Mouse (Mus musculus) kidney, adult 2 months (tissue): ENCODE measurements at regions not wholly inside any gene's neighbourhood (a gene's known extent, or its start where the extent isn't known, plus 50 kb on each side); places are given as distances from the start of the nearest gene placed in this dataset.

Experiments
- DNase-seq: peaks from one replicate; pipeline ENCODE4 v3.0.0; 2021
- H3K27ac ChIP-seq: fragments of 200-500 bp; 2 replicates; pipeline ENCODE4 v1.5.1; 2012; ENCODE audit warnings: low read depth, low read length, control low read depth, inconsistent platforms; ENCODE audit not compliant: insufficient read depth
- H3K27me3 ChIP-seq: fragments of 200-500 bp; replicated peaks from 2 replicates; pipeline ENCODE4 v1.6.1; 2012; ENCODE audit warnings: mild to moderate bottlenecking, moderate library complexity, low read length, inconsistent platforms; ENCODE audit not compliant: control insufficient read depth, insufficient read depth
- H3K36me3 ChIP-seq: fragments of 200-500 bp; 2 replicates; pipeline ENCODE4 v1.6.1; 2012; ENCODE audit warnings: mild to moderate bottlenecking, moderate library complexity, low read length, inconsistent platforms; ENCODE audit not compliant: control insufficient read depth, insufficient read depth
- H3K4me1 ChIP-seq: fragments of 200-500 bp; 2 replicates; pipeline ENCODE4 v1.6.1; 2011; ENCODE audit warnings: low read length; ENCODE audit not compliant: control insufficient read depth, insufficient read depth
- H3K4me3 ChIP-seq: fragments of 200-500 bp; 2 replicates; pipeline ENCODE4 v1.5.1; 2011; ENCODE audit warnings: mild to moderate bottlenecking, low read depth, low read length, control low read depth; ENCODE audit not compliant: insufficient read depth
- CTCF ChIP-seq: fragments of 200-500 bp; conservative IDR thresholded peaks from 2 replicates; pipeline ENCODE4 v1.5.1; 2011; ENCODE audit warnings: low read depth, mild to moderate bottlenecking, control low read depth, low read length, moderate library complexity, mixed read lengths; ENCODE audit not compliant: insufficient read depth, insufficient read length
- POLR2A ChIP-seq: fragments of 200-500 bp; IDR thresholded peaks from one replicate; pipeline ENCODE4 v1.6.1; 2011; ENCODE audit warnings: low read depth, low read length, control low read depth
- WGBS: fragments of 180-500 bp; shearing (Covaris S2); methylation state at CpG from one replicate; pipeline ENCODE4 v1.1.7; 2018; 5-methylcytosine and 5-hydroxymethylcytosine counted together

DNA sequence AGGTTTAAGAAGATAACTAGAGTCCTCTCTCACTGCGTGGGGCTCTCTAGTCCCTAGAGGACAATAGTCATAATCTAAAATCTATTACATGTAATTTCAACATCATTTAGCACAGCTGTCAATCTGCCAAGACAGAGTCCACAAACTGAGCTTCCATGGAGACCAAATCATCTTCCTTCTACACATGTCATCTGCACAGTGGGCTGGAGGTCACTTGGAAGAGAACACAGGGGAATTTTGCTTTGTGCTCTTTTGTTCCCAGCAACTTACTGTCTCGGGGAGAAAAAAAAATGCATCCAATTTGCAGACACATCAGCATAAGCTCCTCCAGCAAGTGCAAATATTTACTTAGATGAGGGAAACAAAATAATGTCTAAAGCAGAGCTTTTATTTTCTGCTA, 179.8 kb downstream of the Sqor start:
- H3K4me1 ChIP-seq: no peaks in the 10 kb centered on the region; the same call in 1 of the 2 replicates
- H3K36me3 ChIP-seq: no peaks in the 10 kb centered on the region
- H3K4me3 ChIP-seq: no peak overlapping the region
- H3K27ac ChIP-seq: no peak overlapping the region
- 60% methylated on average over 2 of the region's 2 CpGs for WGBS
- DNase-seq: no peak
- no peak for TF ChIP-seq POLR2A
- TF ChIP-seq CTCF: no peak
- no peaks in the 10 kb centered on the region for H3K27me3 ChIP-seq

DNA sequence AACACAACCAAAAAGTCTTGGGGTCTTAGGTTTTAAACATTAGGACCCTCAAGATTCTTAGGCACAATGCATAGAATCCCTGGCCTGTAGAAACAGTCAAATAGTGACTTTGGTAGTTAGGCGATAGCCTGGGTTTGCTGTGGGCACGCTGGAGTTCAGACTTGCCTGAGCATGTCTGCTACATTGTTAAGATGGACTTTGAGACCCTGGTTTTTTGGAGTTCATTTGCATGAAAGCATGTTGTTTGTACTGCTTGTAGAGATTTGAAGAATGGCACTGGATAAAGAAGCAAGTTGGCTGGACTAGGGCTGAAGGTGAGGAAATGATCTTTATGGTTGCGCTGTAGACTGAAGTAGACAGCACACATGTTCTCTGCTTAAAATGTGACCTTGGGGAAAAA, 180.9 kb downstream of the Sqor start:
- DNase-seq: peak; percentile 58
- WGBS: 63% methylated on average over 3 of the region's 3 CpGs

DNA sequence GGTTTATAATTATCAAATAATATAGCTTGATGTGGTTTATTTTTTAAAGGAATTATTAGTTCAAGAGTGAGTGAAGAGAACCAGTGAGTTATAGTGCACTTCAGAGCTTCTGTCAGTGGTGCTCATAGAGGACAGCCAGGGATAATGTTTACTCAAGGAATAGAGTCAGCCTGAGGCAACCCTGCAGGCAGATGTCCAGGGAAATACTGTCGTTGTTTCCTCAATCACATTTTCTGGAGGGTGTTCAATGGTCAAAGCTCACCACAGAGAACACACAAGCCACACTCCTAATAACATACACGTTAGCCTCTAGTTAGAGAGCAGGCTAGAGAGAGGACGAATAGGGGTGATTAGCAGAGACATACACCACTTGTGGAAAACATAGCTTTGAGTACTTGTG, 184.0 kb downstream of the Sqor start:
- Histone ChIP-seq H3K27me3 (no peaks in the 10 kb centered on the region), H3K4me1 (no peaks in the 10 kb centered on the region; the same call in 1 of the 2 replicates), H3K27ac (no peak overlapping the region), H3K36me3 (no peaks in the 10 kb centered on the region), H3K4me3 (no peak overlapping the region)
- TF ChIP-seq CTCF: no peak
- 58% methylated on average over 3 of the region's 3 CpGs for WGBS
- peak; percentile 62 for DNase-seq

More for the DNA sequence above, 180.9 kb downstream of the Sqor start:
- TF ChIP-seq POLR2A (no peak), CTCF (no peak)
- H3K27me3 ChIP-seq: no peaks in the 10 kb centered on the region
- H3K36me3 ChIP-seq: no peaks in the 10 kb centered on the region
- H3K4me3 ChIP-seq: no peak overlapping the region
- H3K27ac ChIP-seq: peak overlapping the region; percentile 60; the same call in 1 of the 2 replicates
- H3K4me1 ChIP-seq: no peaks in the 10 kb centered on the region; the same call in 1 of the 2 replicates

DNA sequence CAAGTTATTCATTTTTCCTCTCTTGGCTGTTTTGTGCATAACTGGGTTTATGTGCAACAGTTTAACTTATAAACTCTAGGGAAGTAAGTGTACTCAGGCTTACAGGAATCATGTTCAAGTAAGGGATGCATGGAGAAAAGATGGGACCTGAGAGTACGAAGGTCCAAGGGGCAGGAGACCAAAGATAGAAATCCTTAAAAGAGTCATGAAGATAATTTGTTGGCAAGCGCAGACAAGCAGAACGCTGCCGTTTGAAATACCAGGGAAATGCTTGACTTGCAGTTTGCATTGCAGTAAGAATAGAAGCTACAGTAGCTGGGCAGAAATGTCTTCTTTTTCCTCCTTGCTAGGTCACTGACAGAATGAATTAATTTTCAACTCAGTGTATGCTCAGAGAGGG, 196.7 kb downstream of the Sqor start:
- no peaks in the 10 kb centered on the region for H3K36me3 ChIP-seq
- WGBS: 55% methylated on average over 4 of the region's 4 CpGs
- no peak for TF ChIP-seq CTCF
- TF ChIP-seq POLR2A: no peak
- H3K4me1 ChIP-seq: no peaks in the 10 kb centered on the region
- H3K27ac ChIP-seq: peak overlapping the region; percentile 71
- no peak overlapping the region for H3K4me3 ChIP-seq
- H3K27me3 ChIP-seq: no peaks in the 10 kb centered on the region
- DNase-seq: peak; percentile 78

DNA sequence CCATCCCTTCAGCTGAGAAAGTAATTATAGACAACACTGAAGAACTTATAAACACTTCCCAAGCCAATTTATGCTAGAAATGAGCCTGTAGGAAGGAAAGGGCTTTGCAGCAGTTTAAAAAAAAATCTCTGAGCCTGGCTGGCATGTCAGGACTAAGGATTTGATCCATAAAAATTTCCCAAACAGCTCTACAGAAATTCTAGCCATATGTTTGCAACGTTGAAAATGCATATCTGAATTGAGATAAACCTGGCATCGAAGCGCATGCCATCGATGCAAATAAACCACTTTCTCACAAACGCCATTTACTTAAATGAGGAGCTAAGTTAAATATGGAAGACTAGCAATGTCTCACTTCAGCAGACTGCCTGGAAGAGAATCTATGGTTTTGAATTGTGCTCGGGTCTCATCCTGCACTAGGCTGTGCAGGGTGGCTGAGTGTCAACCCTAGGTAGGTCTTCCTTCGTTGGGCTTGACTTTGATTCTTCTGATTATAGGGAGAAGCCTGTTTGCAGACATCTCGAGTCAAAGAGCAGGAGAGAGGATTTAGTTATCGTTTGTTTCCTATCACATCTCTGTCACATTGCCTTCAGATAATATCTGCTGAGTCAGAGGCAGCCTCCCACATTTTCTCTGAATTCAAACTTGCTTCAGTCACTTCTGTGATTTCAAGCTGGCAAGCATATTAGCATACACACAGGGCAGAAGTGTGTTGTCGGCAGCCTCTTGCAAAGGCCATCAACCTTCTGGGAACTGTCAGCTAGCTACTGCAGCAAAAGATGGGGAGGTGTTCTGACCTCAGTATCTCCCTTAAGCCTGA, 204.0 kb downstream of the Sqor start:
- Histone ChIP-seq H3K27me3 (no peaks in the 10 kb centered on the region; the same call in 1 of the 2 replicates), H3K4me3 (no peak overlapping the region), H3K4me1 (no peaks in the 10 kb centered on the region), H3K27ac (no peak overlapping the region), H3K36me3 (no peaks in the 10 kb centered on the region)
- TF ChIP-seq POLR2A: no peak
- TF ChIP-seq CTCF: no peak
- DNase-seq: no peak
- WGBS: 79% methylated on average over 10 of the region's 10 CpGs
